Mouse (Mus musculus): ENCODE measurements around the gene Phldb3. TPM values are rescaled to one million over a fixed set of nuclear protein-coding genes. Genes with fewer than 3 reads are reported as not detected.

The Phldb3 gene
- total RNA-seq, 1 experiment from 2014 or later, result 13.7 TPM

GRCm38 (mm10) chr7:24621193-24621592 is 10.6 kb downstream of the Phldb3 start:
- ATAC-seq (ENCODE audit: extremely low read depth, insufficient number of reproducible peaks, low FRiP score, poor library complexity, severe bottlenecking), result no peak

- ATAC-seq (ENCODE audit: extremely low read depth, insufficient number of reproducible peaks, low FRiP score, poor library complexity, severe bottlenecking), result no peak
Observed at GRCm38 (mm10) chr7:24622967-24623366, 12.4 kb downstream of the Phldb3 start.

GRCm38 (mm10) chr7:24628685-24629610 is 18.4 kb downstream of the Phldb3 start:
- peak; percentile 72 for ATAC-seq (ENCODE audit: extremely low read depth, insufficient number of reproducible peaks, low FRiP score, poor library complexity, severe bottlenecking)

GRCm38 (mm10) chr7:24629672-24630071 is 19.1 kb downstream of the Phldb3 start:
- ATAC-seq (ENCODE audit: extremely low read depth, insufficient number of reproducible peaks, low FRiP score, poor library complexity, severe bottlenecking), result no peak

GRCm38 (mm10) chr7:24630116-24630880 is 19.7 kb downstream of the Phldb3 start:
- no peak for ATAC-seq (ENCODE audit: extremely low read depth, insufficient number of reproducible peaks, low FRiP score, poor library complexity, severe bottlenecking)

GRCm38 (mm10) chr7:24636264-24636663 is 25.7 kb downstream of the Phldb3 start, which contains the start of gene Lypd3:
Gene Lypd3 (plus strand): TSS chr7:24636550.
- no peak for ATAC-seq (ENCODE audit: extremely low read depth, insufficient number of reproducible peaks, low FRiP score, poor library complexity, severe bottlenecking)

GRCm38 (mm10) chr7:24637046-24637445 is 26.5 kb downstream of the Phldb3 start:
- ATAC-seq (ENCODE audit: extremely low read depth, insufficient number of reproducible peaks, low FRiP score, poor library complexity, severe bottlenecking), result no peak

- 0 out of 2 replicates have a peak, but pooled peaks have one; percentile 34 for ATAC-seq (ENCODE audit: extremely low read depth, insufficient number of reproducible peaks, low FRiP score, poor library complexity, severe bottlenecking)
Observed at GRCm38 (mm10) chr7:24638026-24638856, 27.7 kb downstream of the Phldb3 start.

GRCm38 (mm10) chr7:24640450-24640849 is 29.9 kb downstream of the Phldb3 start:
- no peak for ATAC-seq (ENCODE audit: extremely low read depth, insufficient number of reproducible peaks, low FRiP score, poor library complexity, severe bottlenecking)

- ATAC-seq (ENCODE audit: extremely low read depth, insufficient number of reproducible peaks, low FRiP score, poor library complexity, severe bottlenecking), result peak; percentile 58
Observed at GRCm38 (mm10) chr7:24642491-24642890, 31.9 kb downstream of the Phldb3 start.

- ATAC-seq (ENCODE audit: extremely low read depth, insufficient number of reproducible peaks, low FRiP score, poor library complexity, severe bottlenecking), result no peak
Observed at GRCm38 (mm10) chr7:24644492-24644891, 33.9 kb downstream of the Phldb3 start.

GRCm38 (mm10) chr7:24644996-24645395 is 34.4 kb downstream of the Phldb3 start:
- no peak for ATAC-seq (ENCODE audit: extremely low read depth, insufficient number of reproducible peaks, low FRiP score, poor library complexity, severe bottlenecking)

- ATAC-seq (ENCODE audit: extremely low read depth, insufficient number of reproducible peaks, low FRiP score, poor library complexity, severe bottlenecking), result peak; percentile 42; the same call in 1 of the 2 replicates
Observed at GRCm38 (mm10) chr7:24646486-24646885, 35.9 kb downstream of the Phldb3 start.

- peak; percentile 70; the same call in 1 of the 2 replicates for ATAC-seq (ENCODE audit: extremely low read depth, insufficient number of reproducible peaks, low FRiP score, poor library complexity, severe bottlenecking)
Observed at GRCm38 (mm10) chr7:24653681-24654080, 43.1 kb downstream of the Phldb3 start.

- no peak for ATAC-seq (ENCODE audit: extremely low read depth, insufficient number of reproducible peaks, low FRiP score, poor library complexity, severe bottlenecking)
Observed at GRCm38 (mm10) chr7:24659737-24660357, 49.3 kb downstream of the Phldb3 start.

- peak; percentile 27; the same call in 1 of the 2 replicates for ATAC-seq (ENCODE audit: extremely low read depth, insufficient number of reproducible peaks, low FRiP score, poor library complexity, severe bottlenecking)
Observed at GRCm38 (mm10) chr7:24661118-24661904, 50.7 kb downstream of the Phldb3 start.

GRCm38 (mm10) chr7:24662575-24662974 is 52.0 kb downstream of the Phldb3 start:
- ATAC-seq (ENCODE audit: extremely low read depth, insufficient number of reproducible peaks, low FRiP score, poor library complexity, severe bottlenecking), result peak; percentile 83

- no peak for ATAC-seq (ENCODE audit: extremely low read depth, insufficient number of reproducible peaks, low FRiP score, poor library complexity, severe bottlenecking)
Observed at GRCm38 (mm10) chr7:24664301-24664700, 53.7 kb downstream of the Phldb3 start.
